Mouse (Mus musculus): ENCODE measurements around the gene Ropn1.
"Not testable (repeated sequence)": the region's sequence is repeated elsewhere in the genome, so short reads cannot be mapped to it uniquely, and the experiment has no call there.

Gene Ropn1

DNA sequence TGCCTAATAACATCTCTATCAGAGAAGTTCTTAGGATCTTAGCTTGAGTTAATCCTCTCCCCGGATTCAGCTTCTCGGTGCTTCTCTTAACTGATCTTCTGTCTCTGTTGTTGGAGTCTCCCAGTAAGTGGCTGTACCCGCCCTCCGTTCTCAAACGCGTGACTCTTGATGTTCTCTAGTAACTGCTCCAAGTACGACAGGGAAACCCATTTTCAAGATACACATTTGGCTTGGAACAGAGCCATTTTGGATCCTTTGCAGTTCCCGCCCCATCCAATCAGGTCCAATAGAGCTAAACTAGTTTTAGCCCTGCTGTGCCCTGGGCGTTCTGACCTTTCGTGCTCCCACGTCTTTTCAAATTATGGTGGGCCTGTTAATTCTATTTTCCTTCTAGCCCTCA lies 41.4 kb downstream of the Ropn1 start:
- no peak for DNase-seq

DNA sequence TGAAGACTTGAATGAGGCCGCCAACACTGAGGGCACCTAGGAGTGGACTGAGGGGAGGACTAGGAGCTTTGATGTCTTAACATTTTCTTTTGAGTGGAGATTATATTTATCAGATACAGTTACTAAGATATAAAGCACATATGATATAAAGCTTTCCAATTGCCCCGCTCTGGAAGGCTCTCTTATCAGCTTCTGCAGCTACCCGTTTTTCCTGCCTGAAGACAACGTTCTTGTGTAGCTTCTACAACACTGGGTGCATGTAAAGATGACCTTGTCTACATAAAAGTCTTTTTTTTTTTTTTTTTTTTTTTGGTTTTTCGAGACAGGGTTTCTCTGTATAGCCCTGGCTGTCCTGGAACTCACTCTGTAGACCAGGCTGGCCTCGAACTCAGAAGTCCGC lies 44.8 kb downstream of the Ropn1 start:
- DNase-seq: no peak

DNA sequence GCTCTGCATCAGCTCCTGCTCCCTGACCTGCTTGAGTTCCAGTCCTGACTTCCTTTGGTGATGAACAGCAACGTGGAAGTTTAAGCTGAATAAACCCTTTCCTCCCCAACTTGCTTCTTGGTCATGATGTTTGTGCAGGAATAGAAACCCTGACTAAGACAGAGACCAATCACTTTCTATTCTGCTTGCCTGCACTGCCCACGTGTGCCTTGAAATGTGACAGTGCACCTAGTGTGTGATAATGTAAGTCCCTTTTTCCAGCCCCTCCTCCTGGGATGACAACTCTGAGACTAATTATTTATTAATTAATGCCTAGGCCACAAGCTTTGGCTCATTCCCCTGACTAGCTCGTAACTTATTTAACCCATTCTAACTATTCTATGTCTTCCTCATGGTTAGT lies 49.0 kb downstream of the Ropn1 start:
- not testable (repeated sequence) for DNase-seq

DNA sequence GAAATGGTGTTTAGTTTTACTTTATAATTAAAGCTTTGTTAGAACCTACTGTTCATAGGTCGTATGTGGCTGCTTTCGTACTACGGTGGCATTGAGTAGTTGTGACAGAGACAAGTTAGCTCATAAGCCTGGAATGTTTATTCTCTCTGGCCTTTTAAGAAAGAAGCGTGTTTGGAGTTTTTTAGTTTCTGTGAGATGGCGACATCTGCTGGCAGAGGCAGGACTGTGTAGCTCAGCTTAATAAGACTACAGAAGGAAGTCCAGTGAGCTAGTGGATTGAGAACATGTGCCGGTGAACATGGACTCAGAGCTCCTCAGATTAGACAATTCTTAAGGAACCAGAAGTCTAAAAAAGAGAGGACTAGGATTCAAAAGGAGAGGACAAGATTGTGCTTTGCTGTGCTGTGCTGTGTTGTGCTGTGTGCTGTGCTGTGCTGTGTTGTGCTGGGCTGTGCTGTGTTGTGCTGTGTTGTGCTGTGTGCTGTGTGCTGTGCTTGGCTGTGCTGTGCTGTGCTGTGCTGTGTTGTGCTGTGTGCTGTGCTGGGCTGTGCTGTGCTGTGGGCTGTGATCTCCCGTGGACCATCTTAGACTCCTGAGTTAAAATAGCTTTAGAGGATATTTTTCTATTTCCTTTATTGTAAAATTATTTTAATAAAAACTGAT lies 50.6 kb downstream of the Ropn1 start:
- peak; percentile 61 for DNase-seq

DNA sequence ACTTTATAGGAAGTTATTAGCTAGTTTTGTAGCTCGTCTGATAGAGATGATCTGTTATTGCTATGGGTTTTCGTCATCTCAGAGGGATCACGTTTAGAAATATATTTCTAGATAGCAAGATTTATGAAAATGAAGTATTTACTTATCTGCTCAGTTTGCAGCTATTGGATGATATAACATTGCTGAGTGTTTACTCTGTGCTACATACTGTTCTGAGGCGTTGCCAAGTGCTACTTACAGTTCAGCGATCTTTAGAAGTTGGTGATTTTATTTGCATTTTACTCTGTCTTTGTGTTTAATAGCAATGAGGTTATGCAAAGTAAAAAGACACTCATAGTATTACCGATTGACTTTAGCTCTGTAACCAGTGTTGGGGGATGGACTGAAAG lies 51.1 kb downstream of the Ropn1 start:
- no peak for DNase-seq

DNA sequence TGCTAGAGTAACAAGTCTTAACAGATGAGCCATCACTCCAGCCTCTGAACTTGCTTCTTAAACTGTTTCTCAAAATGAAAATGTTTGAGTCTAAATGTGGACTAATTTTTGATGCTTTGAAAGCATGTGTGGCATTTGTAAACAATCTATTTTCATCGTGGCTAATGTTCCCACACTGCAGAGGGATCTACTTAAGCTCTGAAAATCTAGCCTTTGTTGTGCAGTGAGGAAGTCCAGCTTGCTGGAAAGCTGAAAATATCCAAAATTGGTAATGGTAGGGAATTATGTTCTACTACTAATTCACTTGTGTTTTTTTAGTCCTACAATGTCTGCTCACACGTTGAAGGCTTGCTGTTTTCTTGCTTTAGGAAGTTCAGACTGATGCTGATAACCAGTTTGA lies 56.3 kb downstream of the Ropn1 start:
- DNase-seq: no peak

DNA sequence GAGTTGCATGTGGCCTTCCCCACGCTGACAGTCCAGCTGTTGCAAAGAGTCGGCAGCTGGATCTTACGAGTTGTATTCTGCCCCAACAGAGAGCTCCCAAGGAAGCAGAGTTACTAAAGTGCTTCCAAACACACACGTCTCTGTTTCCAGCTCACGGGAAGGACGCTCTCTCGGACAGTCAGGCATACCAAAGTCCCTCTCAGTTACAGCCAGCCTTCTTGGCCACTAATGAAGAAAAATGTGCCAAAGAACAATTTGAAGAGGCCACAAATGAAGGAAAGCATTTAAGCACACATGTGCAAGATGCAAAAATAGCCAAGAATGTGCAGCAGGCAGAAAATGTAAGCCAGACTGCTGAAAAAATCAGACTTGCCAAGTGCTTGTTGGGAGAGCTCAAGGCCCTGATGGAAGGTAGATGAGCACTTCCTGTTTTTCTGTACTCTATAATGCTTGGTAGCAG lies 56.8 kb downstream of the Ropn1 start:
- DNase-seq: no peak

DNA sequence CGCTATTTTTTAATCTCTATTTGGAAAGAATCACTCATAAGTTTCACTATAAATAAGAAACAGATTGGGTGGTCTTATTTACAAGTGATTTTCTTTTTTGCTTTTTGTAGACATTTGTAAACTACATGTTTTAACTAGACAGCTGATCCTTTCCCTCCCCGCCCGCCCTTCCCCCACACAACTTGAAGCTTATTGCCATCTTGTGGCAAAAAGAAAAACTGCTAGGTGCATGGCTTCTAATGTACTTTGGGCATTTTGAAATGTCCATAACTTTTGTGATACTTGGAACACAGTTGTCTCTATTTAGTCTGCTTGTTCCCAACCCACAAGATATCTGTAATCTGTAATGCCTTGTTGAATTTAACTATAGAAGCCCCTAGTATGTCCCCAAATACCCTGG lies 61.8 kb downstream of the Ropn1 start:
- no peak for DNase-seq

DNA sequence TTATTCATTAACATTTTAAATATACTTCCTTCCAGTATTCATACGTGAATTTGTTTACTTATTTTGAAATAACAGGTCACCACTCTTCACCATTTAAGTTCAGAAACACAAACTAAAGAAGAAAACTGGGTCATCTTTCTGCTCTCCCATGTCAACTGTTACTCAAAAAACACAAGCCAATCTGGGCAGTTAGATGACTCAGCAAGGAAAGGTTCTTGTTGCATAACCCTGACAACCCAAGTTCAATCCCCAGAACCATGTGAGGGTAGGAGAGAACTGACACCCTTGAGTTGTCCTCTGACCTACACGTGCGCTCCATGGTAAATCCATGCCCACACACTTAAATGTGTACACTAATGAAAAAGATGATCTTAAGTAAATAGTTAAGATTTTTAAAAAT lies 75.4 kb downstream of the Ropn1 start:
- no peak for DNase-seq

Measured in right cerebral cortex, postnatal 14 days (tissue).